Mouse (Mus musculus) layer of hippocampus, adult 2 months (tissue): ENCODE measurements around the gene Hes5. TPM values are rescaled to one million over a fixed set of nuclear protein-coding genes. Genes with fewer than 3 reads are reported as not detected.

Experiments used
- DNase-seq, 2 experiments: peaks; one replicate each; pipeline ENCODE4 v3.0.0; 2022; ENCODE audit warnings: low spot score in 2 of 2
- H3K27ac ChIP-seq: fragments of 200-600 bp; 2 replicates; pipeline ENCODE4 v1.8.1; 2022
- H3K4me3 ChIP-seq: fragments of 200-600 bp; 2 replicates; pipeline ENCODE4 v1.8.1; 2022; ENCODE audit warnings: mild to moderate bottlenecking
- CTCF ChIP-seq: fragments of 200-600 bp; conservative IDR thresholded peaks from 2 replicates; pipeline ENCODE4 v1.8.1; 2022; ENCODE audit warnings: antibody characterized with exemption, mild to moderate bottlenecking, moderate library complexity
- total RNA-seq, 2 experiments: library from RNA; stranded (reverse); gene quantifications; 2 replicates each; pipeline ENCODE4 v1.2.3; 2021

Gene Hes5
- total RNA-seq, 2 experiments from 2014 or later = 24.7 to 30.7 TPM

DNA sequence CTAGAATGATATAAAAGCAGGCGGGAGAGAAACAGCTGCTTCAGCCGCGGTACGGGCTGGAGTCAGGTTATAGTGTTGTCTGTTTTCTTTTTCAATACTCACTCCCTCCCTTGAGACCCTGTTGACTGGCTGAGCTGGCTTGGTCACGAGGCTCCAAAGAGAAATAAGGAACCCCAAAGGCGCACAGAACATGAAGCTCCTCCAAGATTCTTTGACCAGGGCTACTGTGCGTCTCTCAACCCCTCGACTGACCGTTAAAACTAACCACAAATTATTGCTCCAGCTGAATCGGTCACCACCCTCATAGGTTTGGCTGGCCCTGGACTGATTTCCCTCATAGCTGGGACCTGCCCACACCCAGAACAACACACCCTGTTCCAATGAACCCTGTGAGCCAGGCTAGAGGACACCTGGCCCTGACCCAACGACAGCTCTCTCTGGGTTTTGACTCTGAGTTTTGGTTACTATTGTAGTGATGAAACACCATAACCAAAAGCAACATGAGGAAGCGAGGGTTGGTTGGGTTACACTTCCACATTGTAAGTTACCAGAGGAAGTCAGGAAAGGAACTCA, 31.5 kb upstream of the Hes5 start:
- no peak for TF ChIP-seq CTCF
- DNase-seq = no peak
- Histone ChIP-seq H3K4me3 (no peak overlapping the region), H3K27ac (peak overlapping the region; percentile 77)

DNA sequence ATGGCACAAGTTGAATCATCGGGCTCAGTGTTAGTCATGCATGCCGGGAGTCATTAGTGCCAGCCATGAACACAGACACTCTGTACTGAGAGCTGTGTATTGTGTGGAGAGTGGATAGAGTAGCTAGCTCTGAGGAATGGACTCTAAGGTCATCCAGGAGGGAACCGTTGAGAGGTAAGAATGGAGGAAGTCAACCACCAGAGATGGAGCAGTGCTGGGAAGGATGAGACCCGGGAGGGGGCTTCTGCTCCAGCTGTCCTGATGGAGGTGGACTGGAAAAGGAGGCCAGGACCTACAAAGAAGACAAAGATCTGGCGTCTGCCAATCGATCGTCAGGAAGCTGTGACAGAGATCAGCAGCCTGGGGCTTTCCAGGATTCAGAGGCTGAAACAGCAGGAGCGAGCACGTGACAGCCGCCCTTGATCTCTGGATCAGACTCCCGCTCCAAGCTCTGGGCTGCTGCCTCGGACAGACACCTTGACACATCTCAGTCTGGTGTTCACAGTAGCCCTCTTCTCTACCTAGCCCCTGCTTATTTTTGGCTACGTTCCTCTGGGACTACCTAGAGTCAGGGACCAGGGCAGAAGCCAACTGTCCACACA, 27.3 kb upstream of the Hes5 start:
- no peak overlapping the region for H3K27ac ChIP-seq
- no peak overlapping the region for H3K4me3 ChIP-seq
- no peak for DNase-seq
- TF ChIP-seq CTCF = no peak

DNA sequence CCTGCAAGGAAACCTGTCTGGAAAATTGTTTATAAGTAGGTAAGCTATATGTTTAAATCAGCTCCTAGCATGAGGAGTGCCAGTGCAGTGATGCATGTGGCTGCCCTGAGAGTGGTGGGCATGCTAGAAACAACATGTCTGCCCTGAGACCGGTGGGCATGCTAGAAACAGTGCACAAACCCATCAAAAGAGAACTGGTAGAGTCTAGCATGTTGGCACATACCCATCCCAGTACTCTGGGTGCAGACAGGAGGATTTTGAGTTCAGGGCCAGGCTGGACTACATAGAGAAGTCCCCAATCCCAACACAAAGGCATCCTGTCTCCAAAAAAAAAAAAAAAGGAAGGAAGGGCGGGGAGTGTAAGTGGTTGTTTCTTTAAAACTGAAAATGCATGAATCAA, 25.9 kb upstream of the Hes5 start:
- H3K27ac ChIP-seq = no peak overlapping the region
- no peak overlapping the region for H3K4me3 ChIP-seq
- no peak for TF ChIP-seq CTCF
- no peak for DNase-seq

DNA sequence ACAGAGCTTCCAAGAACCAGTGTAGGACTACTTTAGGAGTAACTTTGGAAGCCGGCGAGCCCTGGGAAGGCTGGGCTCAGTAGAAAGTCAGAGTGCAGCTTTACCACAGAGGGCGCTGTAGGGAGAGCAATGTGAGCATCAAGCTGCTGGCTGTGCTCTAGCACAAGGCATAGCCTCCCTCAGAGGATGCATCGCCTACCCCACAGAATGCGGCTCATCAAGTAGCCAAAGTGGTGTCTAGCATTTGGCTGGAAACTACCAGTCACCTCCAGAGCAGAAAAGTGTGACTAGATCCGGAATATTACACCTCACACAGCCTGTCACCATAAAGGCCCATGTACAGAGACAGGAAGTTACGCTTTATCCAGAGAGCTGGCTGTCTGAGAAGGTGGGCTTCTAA, 24.9 kb upstream of the Hes5 start:
- Histone ChIP-seq H3K27ac (no peak overlapping the region), H3K4me3 (no peak overlapping the region)
- peak; percentile 51 for TF ChIP-seq CTCF
- no peak for DNase-seq

DNA sequence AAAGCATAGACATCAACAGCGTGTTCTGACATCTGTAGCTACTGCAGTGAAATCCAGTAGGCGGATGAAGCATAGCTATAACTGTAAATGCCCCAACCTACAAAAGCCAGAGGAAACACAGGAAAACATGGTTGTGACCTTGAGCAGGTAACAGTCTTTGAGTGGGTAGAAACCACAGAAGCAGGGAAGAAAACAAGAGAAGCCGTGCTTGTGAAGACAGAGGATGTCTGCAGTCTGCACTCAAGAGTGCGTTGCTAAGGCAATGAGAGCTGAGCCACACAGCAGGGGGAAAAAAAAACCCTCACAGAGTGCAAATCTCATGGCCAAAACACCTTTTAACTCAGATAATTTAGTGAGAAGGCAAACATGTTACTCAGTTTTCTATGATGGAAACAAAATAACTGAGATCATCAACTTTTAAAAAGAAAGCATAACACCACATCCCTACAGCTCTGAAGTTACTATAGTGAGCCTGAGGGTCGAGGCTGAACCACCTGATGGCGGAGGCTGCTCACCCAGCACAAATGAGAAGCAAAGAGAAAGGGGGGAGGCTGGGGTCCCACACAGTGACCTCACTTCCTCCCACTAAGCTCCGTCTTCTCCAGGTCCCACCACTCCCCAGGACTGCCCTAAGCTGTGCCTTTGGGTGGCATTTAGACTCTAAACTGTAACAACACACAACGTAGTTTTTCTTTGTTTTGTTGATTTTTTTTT, 24.0 kb upstream of the Hes5 start:
- TF ChIP-seq CTCF = no peak
- no peak for DNase-seq
- H3K27ac ChIP-seq = 0 out of 2 replicates have a peak overlapping the region, but pooled peaks have one; percentile 4

DNA sequence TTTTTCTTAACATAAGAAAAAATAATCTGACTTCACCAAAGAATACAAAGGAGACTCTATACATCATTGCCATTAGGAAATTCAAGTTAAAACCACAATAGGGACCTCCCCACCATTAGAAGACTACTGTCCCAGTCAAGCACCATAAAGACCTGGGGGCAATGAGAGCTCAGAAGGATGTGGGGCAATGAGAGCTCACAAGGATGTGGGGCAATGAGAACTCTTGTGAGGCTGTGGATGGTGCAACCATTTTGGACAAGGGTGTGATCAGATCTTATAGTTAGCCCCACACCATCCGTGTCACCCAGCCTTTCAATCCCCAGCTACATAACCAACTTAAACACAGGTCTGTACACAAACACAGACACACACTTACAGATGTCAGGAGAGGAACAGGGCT, 23.0 kb upstream of the Hes5 start:
- TF ChIP-seq CTCF = no peak
- no peak for DNase-seq
- Histone ChIP-seq H3K27ac (no peak overlapping the region), H3K4me3 (no peak overlapping the region)

More for the DNA sequence above, 24.0 kb upstream of the Hes5 start:
- no peak overlapping the region for H3K4me3 ChIP-seq

DNA sequence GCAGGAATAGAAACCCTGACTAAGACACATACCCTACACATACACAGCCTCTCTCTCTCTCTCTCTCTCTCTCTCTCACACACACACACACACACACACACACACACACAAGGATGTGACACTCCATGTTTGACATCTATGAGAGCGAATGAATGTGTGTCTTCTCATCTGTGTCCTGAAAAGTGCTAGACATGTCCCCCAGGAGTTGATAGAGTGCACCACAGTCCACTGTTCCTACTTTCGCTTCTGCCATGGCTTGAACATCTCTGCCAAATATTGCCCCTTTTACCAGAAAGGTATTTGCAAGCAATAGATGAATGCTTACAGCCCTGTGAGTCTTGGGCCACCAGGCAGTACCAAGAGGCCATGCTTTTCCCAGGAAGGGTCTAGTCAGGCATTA, 20.6 kb upstream of the Hes5 start:
- no peak for DNase-seq
- no peak overlapping the region for H3K27ac ChIP-seq
- no peak for TF ChIP-seq CTCF
- H3K4me3 ChIP-seq = no peak overlapping the region

DNA sequence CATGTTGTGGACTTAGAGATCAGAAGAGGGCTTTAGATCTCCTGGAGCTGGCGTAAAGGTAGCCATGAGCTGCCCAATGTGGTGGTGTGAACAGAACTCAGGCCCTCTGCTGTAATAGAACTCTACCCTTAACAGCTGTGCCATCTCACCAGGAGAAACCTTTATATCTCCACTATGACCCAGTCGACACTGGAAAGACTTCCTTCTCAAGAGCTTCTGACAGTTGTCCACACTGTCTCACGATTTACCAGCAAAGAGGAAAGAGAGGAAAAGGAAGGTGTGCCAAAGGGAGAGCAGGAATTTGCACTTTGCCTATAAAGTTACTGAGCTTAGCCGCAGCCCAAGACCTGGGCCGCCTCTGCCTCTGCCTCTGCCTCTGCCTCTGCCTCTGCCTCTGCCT, 18.9 kb upstream of the Hes5 start:
- no peak for DNase-seq
- TF ChIP-seq CTCF = no peak
- H3K4me3 ChIP-seq = no peak overlapping the region
- H3K27ac ChIP-seq = no peak overlapping the region

DNA sequence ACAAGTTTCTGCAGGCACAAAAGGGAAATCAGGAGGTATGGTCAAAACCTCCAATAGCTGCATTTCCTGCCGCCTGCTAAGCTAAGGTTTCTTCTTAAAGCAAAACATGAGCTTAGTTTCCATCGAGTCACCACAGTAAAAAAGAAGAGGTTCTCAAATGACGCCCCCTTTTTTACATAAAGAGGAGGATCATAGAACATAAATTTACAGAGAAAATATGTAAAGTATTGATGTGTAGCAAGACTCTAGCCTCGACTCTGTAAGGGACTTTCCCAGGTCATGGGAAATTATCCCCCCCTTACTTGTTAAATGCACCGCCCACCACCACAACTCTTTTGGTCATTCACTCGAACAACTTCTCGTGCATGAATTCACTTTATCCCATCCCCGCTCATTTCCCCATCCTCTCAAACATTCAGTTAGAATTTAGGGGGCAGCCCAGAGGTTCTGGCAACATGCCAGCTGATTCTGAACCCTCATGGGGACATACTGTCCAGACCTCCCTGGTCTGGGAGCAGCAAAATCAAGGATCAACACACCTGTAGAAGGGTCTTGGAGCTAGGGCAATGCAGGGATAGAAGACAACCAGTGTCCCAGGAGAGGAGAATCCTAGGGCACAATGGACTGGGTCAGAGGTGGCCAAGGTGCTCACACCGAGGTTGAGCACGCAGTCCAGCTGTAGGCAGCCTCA, 17.9 kb upstream of the Hes5 start:
- no peak for TF ChIP-seq CTCF
- Histone ChIP-seq H3K27ac (no peak overlapping the region), H3K4me3 (no peak overlapping the region)
- no peak for DNase-seq

DNA sequence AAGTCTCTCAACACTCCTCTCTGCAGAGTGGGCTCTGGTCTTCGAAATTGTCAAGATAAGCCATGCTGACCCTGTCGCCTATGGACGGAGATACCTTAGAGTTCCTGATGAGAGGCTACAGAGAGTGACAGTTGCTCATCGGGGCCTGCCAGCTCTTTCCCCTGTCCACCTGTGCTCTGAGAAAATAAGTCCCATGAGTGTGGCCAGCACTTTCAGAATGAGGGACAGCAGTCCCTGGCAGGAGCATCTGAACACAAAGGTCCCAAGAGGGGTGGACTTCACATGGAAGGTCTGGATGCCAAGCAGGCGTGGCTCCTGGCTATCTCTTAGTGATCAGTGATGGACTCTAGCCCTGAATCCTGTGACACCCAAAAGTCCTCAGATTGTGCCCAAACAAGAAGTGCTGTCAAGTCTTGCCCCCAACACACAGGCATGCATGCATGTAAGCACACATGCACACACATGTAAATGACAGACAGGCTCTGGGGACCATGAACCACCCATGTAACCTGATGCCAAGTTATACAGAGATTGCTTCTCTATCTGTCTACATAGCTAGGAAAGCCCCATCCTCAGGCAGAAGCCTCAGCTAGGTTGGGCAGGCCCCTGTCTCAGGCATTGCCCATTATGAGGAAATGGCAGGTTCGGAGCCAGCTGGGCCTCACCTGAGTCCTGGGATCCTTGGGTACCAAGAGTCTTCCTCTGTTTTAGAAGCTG, 17.2 kb upstream of the Hes5 start:
- DNase-seq = no peak
- no peak overlapping the region for H3K4me3 ChIP-seq
- no peak for TF ChIP-seq CTCF
- H3K27ac ChIP-seq = no peak overlapping the region

DNA sequence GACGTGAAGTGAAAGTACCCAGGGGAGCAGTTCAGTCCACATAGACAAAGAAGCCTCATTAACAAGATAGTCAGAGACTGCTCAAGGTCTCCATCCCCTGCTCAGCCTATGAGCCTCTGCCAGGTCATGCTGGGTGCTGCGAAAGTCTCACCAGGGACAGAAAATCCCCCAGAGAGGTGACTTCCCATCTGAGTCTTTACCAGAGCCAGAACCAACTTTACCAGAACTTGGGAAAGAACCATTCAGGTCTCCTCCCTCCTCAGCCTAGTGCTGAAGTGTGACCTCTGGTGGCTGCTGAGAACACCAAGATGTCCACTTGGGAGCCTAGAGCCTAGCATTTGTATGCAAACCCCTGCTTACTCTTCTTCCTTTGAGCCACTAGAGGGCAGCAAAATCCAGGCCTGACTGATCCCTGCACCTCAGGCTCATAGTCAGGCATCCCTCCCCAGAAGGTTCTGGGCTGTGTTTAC, 16.6 kb upstream of the Hes5 start:
- DNase-seq = peak; percentile 76 to 88
- Histone ChIP-seq H3K4me3 (no peak overlapping the region), H3K27ac (no peak overlapping the region)
- peak; percentile 94 for TF ChIP-seq CTCF

DNA sequence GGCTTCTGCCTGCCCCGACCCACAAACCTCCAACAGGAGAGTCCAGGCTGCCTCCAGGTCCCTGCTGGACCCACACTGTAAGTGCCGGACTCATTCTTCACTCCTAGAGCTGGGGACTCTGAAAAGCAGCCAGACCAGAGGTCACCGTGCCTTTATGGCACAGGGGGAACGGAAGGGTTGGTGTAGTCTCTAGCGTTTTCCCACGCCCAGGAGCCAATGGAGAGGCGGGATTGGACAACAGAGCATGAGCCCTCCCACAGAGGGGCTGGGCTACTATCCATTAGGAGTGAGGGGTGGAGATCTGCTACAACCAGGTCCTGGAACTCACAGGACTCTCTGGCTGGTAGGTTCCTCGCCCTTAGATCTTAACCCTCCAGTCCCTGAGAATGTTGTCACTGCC, 14.4 kb upstream of the Hes5 start:
- H3K4me3 ChIP-seq = peak overlapping the region; percentile 38
- 0 out of 2 replicates have a peak, but pooled peaks have one; percentile 12 for TF ChIP-seq CTCF
- DNase-seq = no peak
- 0 out of 2 replicates have a peak overlapping the region, but pooled peaks have one; percentile 5 for H3K27ac ChIP-seq
